Mouse (Mus musculus): Measurements from ENCODE around the gene P3h3.
"Not testable (repeated sequence)": the region's sequence is repeated elsewhere in the genome, so short reads cannot be mapped to it uniquely, and the experiment has no call there.

The P3h3 gene

GRCm38 (mm10) chr6:124809052-124809774, 48.3 kb downstream of the P3h3 start:
- no peak for ATAC-seq (ENCODE audit: low TSS enrichment)

GRCm38 (mm10) chr6:124808358-124809012, 49.1 kb downstream of the P3h3 start, which contains the start of gene Spsb2:
TSS of gene Spsb2 (plus strand) at chr6:124808661.
- ATAC-seq (ENCODE audit: low TSS enrichment) = no peak

- ATAC-seq (ENCODE audit: low TSS enrichment) = no peak
Observed at GRCm38 (mm10) chr6:124807986-124808357, 49.6 kb downstream of the P3h3 start.

GRCm38 (mm10) chr6:124807366-124807765, 50.2 kb downstream of the P3h3 start:
- ATAC-seq (ENCODE audit: low TSS enrichment) = peak; percentile 48

GRCm38 (mm10) chr6:124806446-124807140, 51.0 kb downstream of the P3h3 start:
- no peak for ATAC-seq (ENCODE audit: low TSS enrichment)

- peak; percentile 80 for ATAC-seq (ENCODE audit: low TSS enrichment)
Observed at GRCm38 (mm10) chr6:124805341-124806321, 51.9 kb downstream of the P3h3 start.

- ATAC-seq (ENCODE audit: low TSS enrichment) = no peak
Observed at GRCm38 (mm10) chr6:124804341-124804740, 53.2 kb downstream of the P3h3 start.

GRCm38 (mm10) chr6:124803691-124804090, 53.9 kb downstream of the P3h3 start:
- ATAC-seq (ENCODE audit: low TSS enrichment) = not testable (repeated sequence)

- ATAC-seq (ENCODE audit: low TSS enrichment) = no peak
Observed at GRCm38 (mm10) chr6:124803061-124803460, 54.5 kb downstream of the P3h3 start.

- ATAC-seq (ENCODE audit: low TSS enrichment) = not testable (repeated sequence)
Observed at GRCm38 (mm10) chr6:124802400-124802799, 55.2 kb downstream of the P3h3 start.

- ATAC-seq (ENCODE audit: low TSS enrichment) = no peak
Observed at GRCm38 (mm10) chr6:124796200-124796599, 61.4 kb downstream of the P3h3 start.

- ATAC-seq (ENCODE audit: low TSS enrichment) = no peak
Observed at GRCm38 (mm10) chr6:124795781-124796180, 61.8 kb downstream of the P3h3 start.

GRCm38 (mm10) chr6:124791911-124792310, 65.6 kb downstream of the P3h3 start:
- ATAC-seq (ENCODE audit: low TSS enrichment) = no peak

Measured in frontal cortex, adult (tissue).